Mouse (Mus musculus): ENCODE measurements around the gene Rps16. TPM values are rescaled to one million over a fixed set of nuclear protein-coding genes. Genes with fewer than 3 reads are reported as not detected.
A peak's percentile ranks its signal among the peaks of the same experiment; 100 is the strongest.

The Rps16 gene
- total RNA-seq, 2 experiments from 2014 or later: 929 to 4,473 TPM

GRCm38 (mm10) chr7:28372251-28373108, 22.0 kb downstream of the Rps16 start, which contains the start of gene Plekhg2:
Plekhg2 (minus strand) TSS chr7:28372599.
- peak; percentile 56 for ATAC-seq (replicated peaks; ENCODE audit: poor library complexity, severe bottlenecking)

GRCm38 (mm10) chr7:28373131-28373581, 22.7 kb downstream of the Rps16 start:
- ATAC-seq (replicated peaks; ENCODE audit: poor library complexity, severe bottlenecking): peak; percentile 2

GRCm38 (mm10) chr7:28373891-28374495, 23.5 kb downstream of the Rps16 start:
- ATAC-seq (replicated peaks; ENCODE audit: poor library complexity, severe bottlenecking): no peak

GRCm38 (mm10) chr7:28374647-28375046, 24.2 kb downstream of the Rps16 start:
- ATAC-seq (replicated peaks; ENCODE audit: poor library complexity, severe bottlenecking): no peak

- ATAC-seq (replicated peaks; ENCODE audit: poor library complexity, severe bottlenecking): peak; percentile 31
These were observed 24.9 kb downstream of the Rps16 start for GRCm38 (mm10) chr7:28375176-28375921.

GRCm38 (mm10) chr7:28376011-28376771, 25.7 kb downstream of the Rps16 start:
- no peak for ATAC-seq (replicated peaks; ENCODE audit: poor library complexity, severe bottlenecking)

- no peak for ATAC-seq (replicated peaks; ENCODE audit: poor library complexity, severe bottlenecking)
These were observed 27.0 kb downstream of the Rps16 start for GRCm38 (mm10) chr7:28377190-28378065.

GRCm38 (mm10) chr7:28378066-28378690, 27.7 kb downstream of the Rps16 start:
- no peak for ATAC-seq (replicated peaks; ENCODE audit: poor library complexity, severe bottlenecking)

GRCm38 (mm10) chr7:28378769-28379651, 28.6 kb downstream of the Rps16 start:
- ATAC-seq (replicated peaks; ENCODE audit: poor library complexity, severe bottlenecking): peak; percentile 16

- no peak for ATAC-seq (replicated peaks; ENCODE audit: poor library complexity, severe bottlenecking)
These were observed 30.0 kb downstream of the Rps16 start, which contains the start of gene Zfp36 for GRCm38 (mm10) chr7:28380237-28381016. Zfp36 (minus strand) TSS chr7:28380253.

GRCm38 (mm10) chr7:28381017-28381790, 30.8 kb downstream of the Rps16 start:
- peak; percentile 25 for ATAC-seq (replicated peaks; ENCODE audit: poor library complexity, severe bottlenecking)

- ATAC-seq (replicated peaks; ENCODE audit: poor library complexity, severe bottlenecking): peak; percentile 7
These were observed 31.5 kb downstream of the Rps16 start for GRCm38 (mm10) chr7:28381938-28382337.

GRCm38 (mm10) chr7:28382347-28382951, 32.0 kb downstream of the Rps16 start:
- ATAC-seq (replicated peaks; ENCODE audit: poor library complexity, severe bottlenecking): no peak

GRCm38 (mm10) chr7:28382981-28383396, 32.5 kb downstream of the Rps16 start:
- peak; percentile 23 for ATAC-seq (replicated peaks; ENCODE audit: poor library complexity, severe bottlenecking)

- no peak for ATAC-seq (replicated peaks; ENCODE audit: poor library complexity, severe bottlenecking)
These were observed 33.2 kb downstream of the Rps16 start for GRCm38 (mm10) chr7:28383606-28384005.

- ATAC-seq (replicated peaks; ENCODE audit: poor library complexity, severe bottlenecking): no peak
These were observed 33.7 kb downstream of the Rps16 start for GRCm38 (mm10) chr7:28384162-28384561.
